Mouse (Mus musculus) midbrain, postnatal 0 days (tissue): ENCODE measurements around the gene Gpr153. TPM values are rescaled to one million over a fixed set of nuclear protein-coding genes. Genes with fewer than 3 reads are reported as not detected.

Experiments used
- ATAC-seq: fragments of 200-750 bp; cut with Nextera tagmentation; 2 replicates; pipeline ENCODE4 v1.8.0; 2017; ENCODE audit warnings: moderate number of reproducible peaks, mild to moderate bottlenecking, moderate TSS enrichment, moderate library complexity; ENCODE audit not compliant: low FRiP score
- DNase-seq: peaks from one replicate; pipeline ENCODE4 v3.0.0-alpha.2; 2015; ENCODE audit warnings: low spot score
- H3K27ac ChIP-seq: fragments of 300-500 bp; sonication (generic); 2 replicates; pipeline ENCODE4 v1.5.1; 2014; ENCODE audit warnings: low read depth, mild to moderate bottlenecking, low read length, mixed read lengths
- H3K27me3 ChIP-seq: fragments of 300-500 bp; sonication (generic); 2 replicates; pipeline ENCODE4 v1.6.1; 2014; ENCODE audit warnings: low read length, control low read depth, mixed read lengths; ENCODE audit not compliant: insufficient read depth
- H3K36me3 ChIP-seq: fragments of 300-500 bp; sonication (generic); 2 replicates; pipeline ENCODE4 v1.6.1; 2014; ENCODE audit warnings: low read length, control low read depth, mixed read lengths; ENCODE audit not compliant: insufficient read depth
- H3K4me1 ChIP-seq: fragments of 300-500 bp; sonication (generic); 2 replicates; pipeline ENCODE4 v1.6.1; 2014; ENCODE audit warnings: mild to moderate bottlenecking, control low read depth, antibody characterized with exemption, low read length, mixed read lengths; ENCODE audit not compliant: insufficient read depth
- H3K4me2 ChIP-seq: fragments of 300-500 bp; sonication (generic); 2 replicates; pipeline ENCODE4 v1.6.1; 2014; ENCODE audit warnings: low read depth, mild to moderate bottlenecking, low read length, mixed read lengths; ENCODE audit not compliant: poor library complexity, severe bottlenecking
- H3K4me3 ChIP-seq: fragments of 300-500 bp; sonication (generic); 2 replicates; pipeline ENCODE4 v1.5.1; 2014; ENCODE audit warnings: low read depth, mild to moderate bottlenecking, low read length, moderate library complexity
- H3K9ac ChIP-seq: fragments of 300-500 bp; sonication (generic); replicated peaks from 2 replicates; pipeline ENCODE4 v1.6.1; 2014; ENCODE audit warnings: mild to moderate bottlenecking, low read length, moderate library complexity, mixed read lengths; ENCODE audit not compliant: poor library complexity, severe bottlenecking
- H3K9me3 ChIP-seq: fragments of 300-500 bp; sonication (generic); 2 replicates; pipeline ENCODE4 v1.6.1; 2016; ENCODE audit warnings: low read length, control low read depth
- CTCF ChIP-seq: IDR thresholded peaks from 2 replicates; pipeline ENCODE4 v1.5.1; 2016; ENCODE audit warnings: antibody characterized with exemption, mild to moderate bottlenecking
- WGBS: fragments of 180-500 bp; shearing (Covaris S2); extraction: QIAGEN DNeasy Blood & Tissue Kit; methylation state at CpG from one replicate; pipeline ENCODE4 v1.1.7; 2014; 5-methylcytosine and 5-hydroxymethylcytosine counted together
- polyA plus RNA-seq: library from polyadenylated mRNA; unstranded; fragments of >200 nt; fragmentation: Nextera tagmentation; extraction: Ambion mirVana; gene quantifications from 2 replicates; pipeline ENCODE4 v1.2.1, GENCODE M21; 2015
- total RNA-seq: library from RNA; depleted of rRNA; stranded (reverse); fragments of >200 nt; gene quantifications from 2 replicates; pipeline ENCODE4 v1.2.3, GENCODE M21; 2014; rRNA removed

Gpr153 gene
- total and polyA plus RNA-seq, 2 experiments from 2014 or later = 21.2 to 149 TPM

DNA sequence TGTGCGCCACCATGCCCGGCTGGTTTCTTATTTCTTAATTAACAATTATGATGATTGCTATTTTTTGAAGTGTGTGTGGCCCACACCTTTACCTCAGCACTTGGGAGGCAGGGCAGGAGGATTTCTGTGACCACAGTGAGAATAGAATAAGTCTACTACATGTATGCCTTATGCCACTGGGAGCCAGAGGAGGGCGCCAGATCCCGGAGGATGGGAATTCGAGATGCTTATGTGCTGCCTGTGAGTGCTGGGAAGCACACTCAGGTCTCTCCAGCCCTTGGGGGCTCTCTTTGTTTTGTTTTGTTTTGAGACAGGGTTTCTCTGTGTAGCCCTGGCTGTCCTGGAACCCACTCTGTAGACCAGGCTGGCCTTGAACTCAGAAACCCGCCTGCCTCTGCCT is 54.7 kb downstream of the Gpr153 start:
- TF ChIP-seq CTCF = peak; percentile 63
- no peak for DNase-seq

DNA sequence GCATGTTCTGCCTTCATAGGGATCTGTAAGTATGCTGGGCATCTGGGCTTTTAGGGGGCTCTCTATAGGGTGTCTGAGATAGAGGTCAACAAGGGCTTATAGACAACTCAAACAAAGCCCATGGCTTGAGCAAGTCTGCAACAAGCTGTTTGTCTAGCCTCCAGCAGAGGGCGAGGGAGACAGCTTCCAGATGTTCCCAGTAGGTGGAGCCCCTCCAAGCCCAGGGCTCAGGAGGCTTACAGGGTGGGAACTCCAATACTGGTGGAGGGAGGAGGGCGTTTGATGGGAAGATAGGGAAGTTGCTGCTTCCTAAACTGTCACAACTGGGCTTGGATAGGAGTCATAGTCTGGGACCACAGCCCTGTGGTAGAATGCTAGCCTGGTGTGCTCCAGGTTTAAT is 58.9 kb downstream of the Gpr153 start:
- H3K4me3 ChIP-seq = no peak overlapping the region
- H3K36me3 ChIP-seq = peaks cover 46% of the 10 kb centered on the region
- H3K9ac ChIP-seq = no peak overlapping the region
- no peaks in the 10 kb centered on the region for H3K9me3 ChIP-seq
- WGBS = 15% methylated on average over 2 of the region's 2 CpGs
- peak; percentile 100 for TF ChIP-seq CTCF
- peak; percentile 65; the same call in 1 of the 2 replicates for ATAC-seq
- no peaks in the 10 kb centered on the region for H3K4me1 ChIP-seq
- peak; percentile 87 for DNase-seq
- H3K27ac ChIP-seq = no peak overlapping the region
- H3K27me3 ChIP-seq = no peaks in the 10 kb centered on the region
- no peak overlapping the region for H3K4me2 ChIP-seq

More for the DNA sequence above, 54.7 kb downstream of the Gpr153 start:
- no peak overlapping the region for H3K9ac ChIP-seq
- peaks cover 43% of the 10 kb centered on the region for H3K36me3 ChIP-seq
- WGBS = 75% methylated on average over 6 of the region's 6 CpGs
- no peak overlapping the region for H3K27ac ChIP-seq
- ATAC-seq = no peak
- H3K27me3 ChIP-seq = no peaks in the 10 kb centered on the region
- peaks cover 4% of the 10 kb centered on the region for H3K4me1 ChIP-seq
- H3K4me3 ChIP-seq = no peak overlapping the region
- H3K9me3 ChIP-seq = no peaks in the 10 kb centered on the region
- H3K4me2 ChIP-seq = no peak overlapping the region

DNA sequence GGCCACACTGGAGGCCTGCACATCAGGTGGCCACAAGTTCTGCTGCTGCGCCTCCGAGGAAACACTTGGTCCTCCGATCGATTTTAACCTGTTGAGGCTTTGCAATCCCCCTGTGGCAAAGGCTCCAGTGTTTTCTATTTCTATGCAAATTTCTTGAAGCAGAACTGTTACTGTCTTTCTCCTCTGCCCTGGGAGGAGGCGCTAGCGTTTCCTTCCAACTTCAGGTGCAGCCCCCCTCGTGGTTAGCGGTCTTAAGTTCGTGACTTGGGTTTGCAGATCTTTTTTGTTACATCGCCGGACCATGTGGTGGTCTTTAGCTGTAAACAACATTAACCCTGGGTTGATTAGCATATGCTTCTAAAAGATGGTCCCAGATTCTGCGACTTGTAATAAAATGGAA is 59.6 kb downstream of the Gpr153 start:
- 89% methylated on average over 12 of the region's 12 CpGs for WGBS
- Histone ChIP-seq H3K4me1 (no peaks in the 10 kb centered on the region), H3K9ac (no peak overlapping the region), H3K4me2 (no peak overlapping the region), H3K27me3 (no peaks in the 10 kb centered on the region), H3K27ac (no peak overlapping the region), H3K9me3 (no peaks in the 10 kb centered on the region), H3K4me3 (no peak overlapping the region), H3K36me3 (peaks cover 46% of the 10 kb centered on the region)
- DNase-seq (no peak), ATAC-seq (no peak)
- no peak for TF ChIP-seq CTCF

Other genes with a start within 250 kb of the Gpr153 start
- gene Zbtb48, start 246.6 kb upstream of the Gpr153 start, total RNA-seq = 7.8 and 8.9 TPM in 2 replicates
- gene Zbtb48, start 246.6 kb upstream of the Gpr153 start, polyA plus RNA-seq = 17.0 and 20.6 TPM in 2 replicates
- 0.11 and 1.5 TPM in 2 replicates for gene Tas1r1, start 235.7 kb upstream of the Gpr153 start, total RNA-seq
- gene Tas1r1, start 235.7 kb upstream of the Gpr153 start, polyA plus RNA-seq = 1.6 TPM in 2 replicates
- 22.5 and 27.4 TPM in 2 replicates for gene Nol9, start 234.9 kb upstream of the Gpr153 start, total RNA-seq
- gene Nol9, start 234.9 kb upstream of the Gpr153 start, polyA plus RNA-seq = 17.5 and 19.0 TPM in 2 replicates
- 17.6 and 33.5 TPM in 2 replicates for gene Plekhg5, start 201.7 kb upstream of the Gpr153 start, total RNA-seq
- 13.0 and 15.1 TPM in 2 replicates for gene Plekhg5, start 201.7 kb upstream of the Gpr153 start, polyA plus RNA-seq
- 0.99 and 2.0 TPM in 2 replicates for gene Tnfrsf25, start 158.3 kb upstream of the Gpr153 start, total RNA-seq
- 0.38 and 0.49 TPM in 2 replicates for gene Tnfrsf25, start 158.3 kb upstream of the Gpr153 start, polyA plus RNA-seq
- gene Espn, start 121.9 kb upstream of the Gpr153 start, total RNA-seq = 0.22 and 0.42 TPM in 2 replicates
- 0.22 and 0.53 TPM in 2 replicates for gene Espn, start 121.9 kb upstream of the Gpr153 start, polyA plus RNA-seq
- gene Hes2, start 115.4 kb upstream of the Gpr153 start, total RNA-seq = not detected in 2 replicates
- gene Hes2, start 115.4 kb upstream of the Gpr153 start, polyA plus RNA-seq = not detected in 2 replicates
- 228 and 259 TPM in 2 replicates for gene Acot7, start 96.1 kb upstream of the Gpr153 start, total RNA-seq
- gene Acot7, start 96.1 kb upstream of the Gpr153 start, polyA plus RNA-seq = 510 and 544 TPM in 2 replicates
- not detected in 2 replicates for gene Hes3, start 17.4 kb downstream of the Gpr153 start, total RNA-seq
- gene Hes3, start 17.4 kb downstream of the Gpr153 start, polyA plus RNA-seq = 0.19 and 0.36 TPM in 2 replicates
- gene Icmt, start 23.0 kb downstream of the Gpr153 start, total RNA-seq = 34.6 and 38.9 TPM in 2 replicates
- 15.7 and 17.9 TPM in 2 replicates for gene Icmt, start 23.0 kb downstream of the Gpr153 start, polyA plus RNA-seq
- 7.6 and 15.2 TPM in 2 replicates for gene Rnf207, start 44.8 kb downstream of the Gpr153 start, total RNA-seq
- 7.2 and 8.8 TPM in 2 replicates for gene Rnf207, start 44.8 kb downstream of the Gpr153 start, polyA plus RNA-seq
- gene Rpl22, start 51.5 kb downstream of the Gpr153 start, total RNA-seq = 177 and 203 TPM in 2 replicates
- 125 and 148 TPM in 2 replicates for gene Rpl22, start 51.5 kb downstream of the Gpr153 start, polyA plus RNA-seq
- gene Chd5, start 64.4 kb downstream of the Gpr153 start, total RNA-seq = 95.0 and 98.6 TPM in 2 replicates
- 77.6 and 107 TPM in 2 replicates for gene Chd5, start 64.4 kb downstream of the Gpr153 start, polyA plus RNA-seq
- 8.8 and 12.1 TPM in 2 replicates for gene Nphp4, start 202.5 kb downstream of the Gpr153 start, total RNA-seq
- gene Nphp4, start 202.5 kb downstream of the Gpr153 start, polyA plus RNA-seq = 3.7 and 4.8 TPM in 2 replicates
- 51.5 and 66.9 TPM in 2 replicates for gene Kcnab2, start 203.6 kb downstream of the Gpr153 start, total RNA-seq
- 30.2 and 34.8 TPM in 2 replicates for gene Kcnab2, start 203.6 kb downstream of the Gpr153 start, polyA plus RNA-seq